Mouse (Mus musculus) heart, adult 8-10 months (tissue): ENCODE measurements around the gene Cgn. TPM values are rescaled to one million over a fixed set of nuclear protein-coding genes. Genes with fewer than 3 reads are reported as not detected.
"Not testable (repeated sequence)": the region's sequence is repeated elsewhere in the genome, so short reads cannot be mapped to it uniquely, and the experiment has no call there.

Experiments used
- DNase-seq: peaks from one replicate; pipeline ENCODE4 v3.0.0; 2022; ENCODE audit warnings: low spot score
- total RNA-seq, 4 experiments: library from RNA; stranded (reverse); gene quantifications; 2 replicates each; pipeline ENCODE4 v1.2.4; 2022

Gene Cgn
- total RNA-seq, 4 experiments from 2014 or later, result 0.37 to 0.85 (median 0.54) TPM

DNA sequence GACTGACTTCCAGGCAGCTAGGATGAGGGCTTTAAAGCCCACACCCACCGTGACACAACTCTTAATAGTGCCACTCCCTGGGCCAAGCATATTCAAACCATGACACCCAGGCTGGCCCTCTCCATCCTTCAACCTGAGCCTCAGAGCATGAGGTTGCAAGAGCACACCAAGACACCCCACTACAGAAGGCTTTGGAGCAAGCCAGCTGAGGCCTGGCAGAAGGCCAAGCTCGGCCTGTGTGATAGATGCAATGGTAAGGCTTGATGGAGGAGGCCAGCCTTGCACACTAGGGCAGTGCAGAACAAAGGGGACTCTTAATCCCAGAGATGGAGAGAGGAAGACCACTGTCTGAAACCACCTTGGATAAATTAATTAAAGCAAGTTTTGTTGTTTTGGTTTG lies 3.2 kb upstream of the Cgn start:
- DNase-seq, result no peak

DNA sequence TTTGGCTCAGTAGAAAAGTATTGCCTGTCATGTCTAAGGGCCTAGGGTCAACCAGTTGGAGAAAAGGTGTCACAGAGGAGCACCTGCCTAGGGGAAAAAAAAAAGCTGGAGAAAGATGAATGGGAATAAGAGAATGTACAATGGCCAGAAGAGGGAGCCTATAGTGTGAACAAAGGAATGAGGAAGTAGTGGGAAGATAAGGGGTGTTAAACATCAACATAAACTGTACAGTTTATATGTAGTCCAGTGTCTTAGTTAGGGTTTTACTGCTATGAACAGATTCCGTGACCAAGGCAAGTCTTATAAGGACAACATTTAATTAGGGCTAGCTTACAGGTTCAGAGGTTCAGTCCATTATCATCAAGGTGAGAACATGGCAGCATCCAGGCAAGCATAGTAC lies 2.8 kb upstream of the Cgn start:
- DNase-seq, result no peak

DNA sequence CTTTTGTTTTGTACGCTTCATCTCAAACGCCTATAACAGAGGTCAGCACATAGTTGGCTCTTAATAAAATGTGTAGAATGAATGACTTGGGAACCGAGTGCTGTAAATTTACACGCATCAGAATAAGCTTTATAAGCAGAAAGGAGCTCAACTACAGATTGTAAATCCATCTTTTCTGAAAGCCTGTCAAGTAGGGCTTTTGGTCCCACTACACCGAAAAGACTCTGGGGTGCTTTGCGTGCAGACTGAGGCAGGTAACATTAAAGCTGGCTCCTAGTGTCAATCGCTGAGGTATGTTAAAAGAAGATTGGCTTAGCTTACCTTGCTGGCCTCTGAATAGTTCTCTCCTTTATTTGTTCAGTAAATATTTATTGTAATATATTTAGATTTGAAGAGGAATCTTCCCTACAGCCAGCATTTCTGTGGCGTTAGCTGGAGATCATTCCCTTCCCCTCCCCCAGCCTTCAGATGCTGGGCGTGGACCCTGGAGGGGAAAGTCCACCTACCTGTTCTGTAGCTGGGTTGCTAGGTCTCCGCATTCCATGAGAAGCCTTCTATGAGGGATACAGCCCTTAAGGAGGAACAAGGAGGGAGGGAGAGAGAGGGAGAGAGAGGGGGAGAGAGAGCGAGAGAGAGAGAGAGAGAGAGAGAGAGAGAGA lies 959 bp upstream of the Cgn start:
- DNase-seq, result no peak

DNA sequence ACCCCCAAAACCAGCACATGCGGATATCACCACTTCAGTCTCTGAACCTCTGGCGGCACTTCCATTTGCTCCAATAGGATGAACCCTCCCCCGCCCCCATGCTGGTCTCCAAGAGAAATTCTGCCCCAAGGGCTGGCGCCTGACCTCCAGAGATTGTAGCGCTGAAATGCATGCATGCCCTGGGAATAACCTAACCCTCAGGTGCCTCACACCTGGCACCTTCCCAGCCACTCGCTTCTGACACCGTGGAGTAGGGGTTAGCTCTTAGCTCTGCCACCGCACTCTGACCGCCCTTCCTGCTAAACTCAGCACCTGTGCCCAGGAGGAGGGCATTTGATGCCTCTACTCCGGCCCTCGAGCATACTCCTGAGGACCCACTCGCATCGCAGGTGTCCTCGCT lies 334 bp downstream of the Cgn start:
- no peak for DNase-seq

DNA sequence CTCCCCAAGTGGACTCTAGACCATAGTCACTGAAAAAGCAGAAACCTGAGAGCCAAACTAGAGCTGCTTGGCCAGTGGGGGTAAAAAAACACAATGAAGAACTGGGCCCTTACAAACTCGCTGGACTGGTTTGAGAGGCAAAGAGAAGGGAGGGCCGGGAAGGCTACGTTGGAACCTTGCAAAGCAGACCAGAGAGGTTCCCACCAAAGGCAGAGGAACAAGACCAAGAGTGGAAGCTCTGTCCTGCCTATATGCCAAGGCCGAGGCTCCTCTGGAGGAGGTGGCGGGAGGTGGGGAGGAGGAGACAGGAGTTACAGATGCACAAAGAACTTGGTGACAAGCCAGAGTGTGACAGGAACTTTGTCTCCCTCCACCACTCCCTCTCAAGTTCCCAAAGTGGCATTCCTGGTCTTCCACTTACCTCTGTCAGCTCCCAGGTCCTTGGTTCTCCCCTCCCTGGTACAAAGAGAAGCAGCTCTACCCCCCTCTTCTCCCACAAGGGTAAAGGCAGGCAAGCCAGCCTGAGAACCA lies 2.1 kb downstream of the Cgn start:
- no peak for DNase-seq

DNA sequence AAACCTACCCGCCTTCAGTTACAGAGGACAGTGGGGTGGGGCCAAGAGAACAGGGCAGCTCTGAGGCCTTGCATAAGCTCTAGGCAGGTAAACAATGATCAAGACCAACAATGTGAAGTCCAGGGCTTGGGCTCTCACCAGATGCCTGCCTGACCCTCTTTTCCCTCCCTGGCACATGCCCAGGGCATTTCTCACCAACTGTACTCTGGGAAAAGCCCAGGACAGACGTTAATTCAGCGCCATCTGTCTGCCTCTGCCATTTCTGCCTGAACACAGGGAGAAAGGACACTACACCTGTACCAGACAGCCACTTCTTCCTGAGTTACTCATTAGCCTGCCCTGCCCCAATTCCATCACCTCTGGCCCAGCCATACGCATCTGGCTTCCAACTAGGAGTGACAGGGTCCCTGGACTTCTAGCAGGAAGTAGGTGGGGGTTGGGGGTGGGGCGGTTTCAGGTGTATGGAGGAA lies 2.8 kb downstream of the Cgn start:
- no peak for DNase-seq

DNA sequence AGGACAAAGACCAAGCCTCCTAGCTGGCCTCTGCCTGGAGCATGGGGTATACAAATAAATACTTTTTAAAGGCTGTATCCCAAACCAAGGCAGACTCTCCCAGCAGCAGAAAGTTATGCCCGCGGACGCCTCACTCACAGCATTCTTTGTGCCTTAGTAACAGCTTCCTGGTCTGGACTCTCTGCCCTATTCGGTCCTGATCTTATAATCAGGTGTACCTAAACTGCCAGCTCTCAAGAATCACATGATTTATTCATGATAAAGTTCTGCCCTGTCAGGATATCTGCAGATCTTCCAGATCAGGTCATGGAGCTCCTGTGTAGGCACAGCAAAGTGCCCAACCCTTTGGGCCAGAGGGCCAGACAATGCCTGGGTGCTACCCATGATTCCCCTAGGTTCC lies 3.4 kb downstream of the Cgn start:
- no peak for DNase-seq

DNA sequence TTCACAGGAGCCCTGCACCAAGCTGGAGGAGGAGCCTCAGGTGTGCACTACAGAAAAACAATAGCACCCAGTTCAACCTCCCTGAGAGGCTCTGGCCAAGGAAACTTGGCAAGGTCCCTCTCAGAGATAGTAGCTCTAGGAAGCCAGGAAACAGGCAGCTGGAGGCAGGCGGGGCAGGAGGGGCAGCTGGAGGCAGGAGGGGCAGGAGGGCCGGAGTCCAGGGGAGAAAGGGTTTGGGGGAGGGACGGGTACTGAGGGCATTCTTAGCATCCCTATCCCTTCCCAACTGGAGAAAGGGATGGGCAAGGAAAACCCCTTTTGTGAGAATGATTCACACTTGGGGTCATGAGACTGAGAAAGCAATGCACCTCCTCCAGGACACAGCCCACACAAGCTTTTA lies 4.9 kb downstream of the Cgn start:
- no peak for DNase-seq

DNA sequence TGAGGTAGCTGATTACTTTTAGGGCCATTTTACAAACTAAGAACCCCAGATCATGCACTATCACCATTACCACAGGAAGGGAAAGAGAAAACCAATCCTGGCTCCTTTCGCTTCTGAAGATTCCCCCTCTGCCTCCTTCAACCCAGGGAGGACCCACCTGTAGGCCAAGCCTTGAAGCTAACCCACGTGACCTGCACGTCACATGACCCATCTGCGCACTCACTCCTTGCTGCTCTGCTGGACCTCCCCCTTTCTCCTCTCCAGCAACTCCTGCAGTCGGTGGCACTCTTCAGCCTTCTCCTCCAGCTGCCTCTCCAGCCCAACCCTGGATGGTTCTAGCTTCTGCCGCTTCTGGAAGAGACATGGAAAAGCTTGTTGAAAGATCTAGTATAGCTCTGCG lies 10.4 kb downstream of the Cgn start:
- DNase-seq, result no peak

DNA sequence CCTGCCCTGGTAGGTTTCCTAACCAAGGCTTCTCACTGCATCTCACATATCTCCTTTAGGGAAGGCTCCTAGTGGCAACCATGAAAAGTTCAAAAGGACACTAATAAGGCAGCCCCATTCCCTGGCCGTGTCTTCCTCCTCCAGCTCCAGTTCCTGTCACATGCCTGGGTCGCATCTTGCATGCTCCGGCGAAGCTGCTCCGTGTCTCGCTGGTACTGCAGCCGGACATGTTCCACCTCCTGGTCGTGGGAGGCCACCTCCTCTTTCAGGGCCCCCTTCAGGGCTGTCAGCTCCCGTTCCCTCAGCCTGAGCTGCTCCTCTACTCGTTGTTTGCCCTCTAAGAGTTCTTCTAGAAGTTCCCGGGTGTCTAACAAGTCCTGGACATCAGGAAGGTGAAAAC lies 12.3 kb downstream of the Cgn start:
- DNase-seq, result peak; percentile 4

DNA sequence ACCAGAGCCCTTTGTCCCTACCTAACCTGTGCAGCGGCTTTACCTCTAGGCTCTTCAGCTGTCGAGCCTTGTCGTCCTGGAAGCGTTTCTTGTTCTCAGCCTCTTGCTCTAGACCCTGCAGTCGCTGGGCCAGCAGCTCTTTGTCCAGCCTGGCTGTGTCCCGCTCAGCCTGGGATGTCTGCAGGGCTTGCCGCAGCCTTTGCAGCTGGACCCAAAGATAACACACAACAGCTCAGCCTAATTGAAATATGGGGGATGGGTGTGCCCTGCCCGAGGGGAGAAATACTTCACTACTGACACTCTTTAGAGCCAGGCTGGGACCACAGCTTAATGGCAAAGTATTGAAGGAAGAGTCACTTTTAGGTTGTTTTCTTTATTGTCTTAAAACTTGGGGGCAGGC lies 20.8 kb downstream of the Cgn start:
- not testable (repeated sequence) for DNase-seq

DNA sequence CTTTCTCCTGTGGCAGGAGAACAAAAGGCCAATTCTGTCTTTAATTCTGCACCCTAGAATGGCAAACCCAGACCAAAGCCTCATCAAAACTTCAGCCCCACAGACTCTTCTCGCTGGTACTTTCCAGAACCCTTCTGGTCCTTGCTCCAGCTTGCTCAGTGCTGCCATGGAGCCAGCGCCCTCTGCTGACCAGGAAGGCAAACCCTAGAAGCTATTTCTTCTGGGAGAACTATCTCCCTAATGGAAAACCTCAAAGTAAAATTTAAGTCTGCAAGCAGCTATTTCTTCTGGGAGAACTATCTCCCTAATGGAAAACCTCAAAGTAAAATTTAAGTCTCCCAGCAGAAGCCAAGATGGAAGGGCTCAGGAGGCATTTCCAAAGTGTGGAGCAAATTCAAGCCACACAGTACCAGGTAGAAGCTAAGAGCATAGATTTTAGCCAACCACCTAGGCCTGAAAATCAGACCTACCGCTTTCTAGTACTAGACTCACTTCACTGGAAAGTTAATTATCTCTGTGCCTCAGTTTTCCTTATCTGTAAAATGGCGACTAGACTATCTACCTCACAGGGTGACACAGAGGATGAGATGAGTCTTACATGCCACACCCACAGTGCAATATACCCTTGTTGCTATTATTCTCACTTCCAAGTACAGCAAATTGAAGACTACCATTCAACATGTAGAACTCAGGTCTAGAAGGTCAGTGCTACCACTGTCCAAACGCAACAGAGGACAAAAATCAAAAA lies 21.6 kb downstream of the Cgn start:
- not testable (repeated sequence) for DNase-seq

DNA sequence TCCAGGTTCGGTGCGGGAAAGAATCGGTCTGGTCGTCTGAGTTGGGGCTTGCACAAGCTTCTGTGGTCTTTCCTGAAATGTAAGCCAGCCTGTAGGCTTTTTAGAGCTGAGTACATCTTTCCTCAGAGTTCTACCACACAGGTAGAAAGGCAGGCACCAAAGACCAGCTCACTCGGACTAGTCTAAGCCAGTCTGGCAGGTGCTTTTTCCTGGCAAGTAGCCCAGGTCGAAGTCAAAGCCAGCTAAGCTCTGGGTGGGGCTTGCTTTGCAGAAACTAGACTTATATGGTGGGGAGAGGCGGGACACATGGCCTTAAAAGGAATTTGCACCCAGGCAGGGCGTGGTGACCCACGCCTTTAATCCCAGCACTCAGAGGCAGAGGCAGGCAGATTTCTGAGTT lies 27.9 kb downstream of the Cgn start:
- DNase-seq, result not testable (repeated sequence)

DNA sequence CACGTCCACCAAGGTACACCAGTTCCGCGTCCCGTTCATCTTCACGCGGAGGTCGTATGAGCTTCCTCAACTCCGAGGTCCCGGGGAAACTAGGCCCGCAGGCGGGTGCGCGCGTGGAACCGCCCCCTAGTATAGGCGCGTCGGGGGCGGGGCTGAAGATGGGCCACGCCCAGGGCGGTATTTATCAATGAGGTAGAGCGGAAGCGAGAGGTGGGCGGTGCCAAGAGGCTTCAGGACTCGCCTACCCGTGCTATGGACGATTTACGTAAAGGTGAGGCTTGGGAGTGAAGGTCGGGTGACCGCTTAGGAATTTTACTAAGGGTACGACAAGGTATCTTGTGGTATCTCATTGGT lies 28.3 kb downstream of the Cgn start:
- DNase-seq, result not testable (repeated sequence)

DNA sequence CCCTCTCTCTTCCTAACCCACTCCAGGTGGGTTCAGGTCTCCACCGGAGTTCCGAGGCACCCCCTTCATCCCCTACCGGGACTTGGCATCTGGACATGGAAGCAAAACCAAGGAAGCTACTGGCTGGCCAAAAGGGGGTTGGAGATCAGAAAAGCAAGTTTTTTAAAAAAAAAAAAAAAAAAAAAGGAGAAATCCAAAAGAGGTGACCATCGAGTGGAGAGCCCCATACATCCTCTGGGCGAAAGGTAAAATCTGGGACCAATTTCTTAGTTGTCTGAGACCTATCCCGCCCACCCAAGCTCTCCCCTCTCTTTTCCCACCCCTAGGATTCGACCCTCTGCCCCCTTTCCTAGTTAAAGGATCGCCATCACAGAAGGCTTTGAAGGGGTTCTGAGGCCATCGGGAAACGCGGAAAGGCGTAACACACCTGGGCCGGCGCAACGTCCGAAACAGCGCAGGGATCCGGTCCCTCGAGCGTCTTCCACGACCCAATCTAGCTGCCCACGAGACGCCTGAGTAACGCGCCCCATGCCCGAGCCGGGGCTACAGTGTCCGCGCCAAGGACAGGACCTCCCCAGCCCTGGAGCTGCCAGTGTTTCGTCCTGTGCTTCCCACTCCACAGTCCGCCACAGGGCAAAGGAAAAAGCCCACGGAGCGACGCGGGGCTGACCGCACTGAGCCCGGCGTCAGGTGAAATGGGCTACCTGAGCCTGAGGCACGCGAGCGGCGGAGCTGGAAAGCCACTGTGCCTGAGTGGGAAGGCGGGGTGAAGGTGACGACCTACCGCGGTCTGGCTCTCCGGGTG lies 28.8 kb downstream of the Cgn start:
- DNase-seq, result not testable (repeated sequence)

DNA sequence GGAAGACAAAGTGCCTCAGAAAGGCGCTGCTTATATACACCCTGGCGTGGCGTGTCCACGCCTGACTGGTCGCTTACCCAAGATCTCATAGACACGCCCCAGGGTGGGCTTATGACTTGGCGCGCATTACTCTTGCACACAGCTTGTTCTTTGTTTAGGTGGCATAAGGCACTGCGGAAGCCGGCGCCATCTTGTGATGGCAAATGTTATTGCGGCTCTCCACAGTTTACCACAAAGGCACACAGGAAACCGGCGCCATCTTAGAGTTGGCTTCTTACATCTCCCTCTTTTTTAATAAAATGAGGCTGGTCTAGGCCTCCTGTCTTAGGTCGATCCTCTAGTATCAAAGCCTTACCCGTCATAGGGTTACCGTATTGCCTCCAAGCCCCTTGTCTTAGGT lies 40.6 kb downstream of the Cgn start:
- DNase-seq, result no peak

DNA sequence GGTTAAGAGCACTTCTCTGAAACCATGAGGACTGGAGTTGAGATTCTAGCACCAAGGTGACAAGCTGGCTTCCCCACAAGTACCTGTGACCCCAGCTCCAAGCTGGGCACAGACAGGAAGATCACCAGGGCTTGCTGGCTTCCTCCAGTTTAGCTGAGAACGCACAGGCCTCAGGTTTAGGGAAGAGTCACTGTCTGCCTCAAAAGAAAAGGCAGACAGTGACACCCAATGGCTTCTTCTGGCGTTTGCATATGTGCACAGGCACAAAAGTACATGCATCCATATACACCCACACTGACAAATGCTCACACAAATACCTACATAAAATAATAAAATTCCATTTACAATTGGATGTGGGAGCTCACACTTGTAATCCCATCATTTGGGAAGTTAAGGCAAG lies 62.7 kb downstream of the Cgn start:
- not testable (repeated sequence) for DNase-seq

DNA sequence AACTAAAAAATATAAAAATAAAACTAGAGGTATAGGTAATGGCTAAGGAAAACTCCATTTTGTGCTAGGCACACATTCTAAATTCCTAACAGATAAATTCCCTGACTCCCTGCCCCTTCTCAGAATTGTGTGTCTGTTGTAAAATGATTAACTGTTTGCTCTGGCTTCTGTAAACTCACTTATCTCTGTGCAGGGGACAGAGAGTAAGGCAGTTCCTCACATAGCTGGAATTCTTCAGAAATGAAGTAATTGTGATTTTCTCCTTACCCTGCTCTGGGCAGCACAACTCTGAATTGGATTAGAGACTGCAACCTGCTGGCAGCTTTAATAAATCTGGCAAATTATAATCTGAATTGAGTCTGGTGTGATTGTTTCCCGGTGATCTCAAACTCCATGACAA lies 68.0 kb downstream of the Cgn start:
- DNase-seq, result not testable (repeated sequence)

DNA sequence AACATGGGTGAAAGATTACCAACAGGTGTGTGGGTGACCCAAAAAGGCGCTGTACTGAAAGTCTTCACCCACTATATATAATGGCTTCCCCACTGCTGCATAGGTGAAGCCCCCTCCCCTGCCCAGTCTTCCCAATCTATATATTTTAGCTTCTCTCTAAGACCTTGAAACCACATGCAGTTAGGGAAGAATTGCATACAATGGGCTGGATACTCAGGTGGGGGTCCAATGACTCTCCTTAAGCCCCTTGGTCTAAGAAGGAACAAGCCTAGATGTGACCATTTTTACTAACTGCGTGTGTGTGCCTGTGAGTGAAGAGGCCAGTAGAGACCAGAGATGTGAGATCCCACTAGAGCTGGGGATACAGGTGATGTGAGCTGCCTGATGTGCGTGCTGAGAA lies 72.9 kb downstream of the Cgn start:
- not testable (repeated sequence) for DNase-seq

DNA sequence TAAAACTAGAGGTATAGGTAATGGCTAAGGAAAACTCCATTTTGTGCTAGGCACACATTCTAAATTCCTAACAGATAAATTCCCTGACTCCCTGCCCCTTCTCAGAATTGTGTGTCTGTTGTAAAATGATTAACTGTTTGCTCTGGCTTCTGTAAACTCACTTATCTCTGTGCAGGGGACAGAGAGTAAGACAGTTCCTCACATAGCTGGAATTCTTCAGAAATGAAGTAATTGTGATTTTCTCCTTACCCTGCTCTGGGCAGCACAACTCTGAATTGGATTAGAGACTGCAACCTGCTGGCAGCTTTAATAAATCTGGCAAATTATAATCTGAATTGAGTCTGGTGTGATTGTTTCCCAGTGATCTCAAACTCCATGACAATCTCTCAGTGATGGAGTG lies 75.7 kb downstream of the Cgn start:
- DNase-seq, result not testable (repeated sequence)
